Mouse (Mus musculus): ENCODE results near the gene Gak. TPM values are rescaled to one million over a fixed set of nuclear protein-coding genes. Genes with fewer than 3 reads are reported as not detected.

Gak gene
- polyA plus RNA-seq, 1 experiment from 2014 or later, result 57.7 TPM

Other genes with a start within 250 kb of the Gak start
- 0.17 TPM in 1 of 2 replicates, not detected in the other for gene Pde6b, start 241.4 kb downstream of the Gak start, polyA plus RNA-seq (2016; fragmentation: Nextera tagmentation; extraction: Ambion mirVana)
- 430 and 435 TPM in 2 replicates for gene Atp5k, start 195.3 kb downstream of the Gak start, polyA plus RNA-seq (2016; fragmentation: Nextera tagmentation; extraction: Ambion mirVana)
- gene Mfsd7a, start 180.9 kb downstream of the Gak start, polyA plus RNA-seq (2016; fragmentation: Nextera tagmentation; extraction: Ambion mirVana), result 0.10 TPM in 1 of 2 replicates, not detected in the other
- 36.2 and 36.8 TPM in 2 replicates for gene Pcgf3, start 168.5 kb downstream of the Gak start, polyA plus RNA-seq (2016; fragmentation: Nextera tagmentation; extraction: Ambion mirVana)
- 12.3 and 12.5 TPM in 2 replicates for gene Cplx1, start 79.7 kb downstream of the Gak start, polyA plus RNA-seq (2016; fragmentation: Nextera tagmentation; extraction: Ambion mirVana)
- 19.6 and 20.0 TPM in 2 replicates for gene Tmem175, start within 50 bp of the Gak start, polyA plus RNA-seq (2016; fragmentation: Nextera tagmentation; extraction: Ambion mirVana)
- 9.5 and 9.6 TPM in 2 replicates for gene Idua, start 30.6 kb upstream of the Gak start, polyA plus RNA-seq (2016; fragmentation: Nextera tagmentation; extraction: Ambion mirVana)
- gene Dgkq, start 39.9 kb upstream of the Gak start, polyA plus RNA-seq (2016; fragmentation: Nextera tagmentation; extraction: Ambion mirVana), result 19.7 and 20.7 TPM in 2 replicates
- 1.2 TPM in 2 replicates for gene Slc26a1, start 45.8 kb upstream of the Gak start, polyA plus RNA-seq (2016; fragmentation: Nextera tagmentation; extraction: Ambion mirVana)
- gene Fgfrl1, start 62.6 kb upstream of the Gak start, polyA plus RNA-seq (2016; fragmentation: Nextera tagmentation; extraction: Ambion mirVana), result 17.6 and 19.3 TPM in 2 replicates
- 0.29 TPM in 1 of 2 replicates, not detected in the other for gene Rnf212, start 145.2 kb upstream of the Gak start, polyA plus RNA-seq (2016; fragmentation: Nextera tagmentation; extraction: Ambion mirVana)
- not detected in 2 replicates for gene Tmed11, start 165.6 kb upstream of the Gak start, polyA plus RNA-seq (2016; fragmentation: Nextera tagmentation; extraction: Ambion mirVana)
- gene Vmn2r8, start 179.1 kb upstream of the Gak start, polyA plus RNA-seq (2016; fragmentation: Nextera tagmentation; extraction: Ambion mirVana), result not detected in 2 replicates
- gene Vmn2r9, start 222.8 kb upstream of the Gak start, polyA plus RNA-seq (2016; fragmentation: Nextera tagmentation; extraction: Ambion mirVana), result not detected in 2 replicates